Mouse (Mus musculus) testis, adult 2 months (tissue): Measurements from ENCODE around the gene Gm44579. TPM values are rescaled to one million over a fixed set of nuclear protein-coding genes. Genes with fewer than 3 reads are reported as not detected.

Source experiments
- H3K27ac ChIP-seq: fragments of 200-500 bp; 2 replicates; pipeline ENCODE4 v1.5.1; 2012; ENCODE audit warnings: low read depth, low read length; ENCODE audit not compliant: control insufficient read depth, insufficient read depth
- H3K27me3 ChIP-seq: fragments of 200-500 bp; 2 replicates; pipeline ENCODE4 v1.6.1; 2012; ENCODE audit warnings: mild to moderate bottlenecking, low read length, moderate library complexity; ENCODE audit not compliant: control insufficient read depth, insufficient read depth
- H3K36me3 ChIP-seq: fragments of 200-500 bp; 2 replicates; pipeline ENCODE4 v1.6.1; 2012; ENCODE audit warnings: mild to moderate bottlenecking, low read length; ENCODE audit not compliant: control insufficient read depth, insufficient read depth
- H3K4me1 ChIP-seq: fragments of 200-500 bp; 2 replicates; pipeline ENCODE4 v1.6.1; 2012; ENCODE audit warnings: low read length; ENCODE audit not compliant: control insufficient read depth, insufficient read depth
- H3K4me3 ChIP-seq: fragments of 200-500 bp; 2 replicates; pipeline ENCODE4 v1.5.1; 2012; ENCODE audit warnings: low read depth, mild to moderate bottlenecking, low read length, moderate library complexity, mixed read lengths; ENCODE audit not compliant: control insufficient read depth
- CTCF ChIP-seq: fragments of 200-500 bp; IDR thresholded peaks from 2 replicates; pipeline ENCODE4 v1.5.1; 2012; ENCODE audit warnings: low read depth, mild to moderate bottlenecking, inconsistent platforms, low read length, moderate library complexity; ENCODE audit not compliant: control insufficient read depth, insufficient read depth, insufficient replicate concordance
- POLR2A ChIP-seq: fragments of 200-500 bp; IDR thresholded peaks from 2 replicates; pipeline ENCODE4 v1.6.1; 2012; ENCODE audit warnings: low read depth, mild to moderate bottlenecking, inconsistent platforms, low read length, moderate library complexity; ENCODE audit not compliant: control insufficient read depth
- polyA plus RNA-seq: library from polyadenylated mRNA; depleted of rRNA; stranded (reverse); fragments of >200 nt; gene quantifications from 2 replicates; pipeline ENCODE4 v1.2.3, GENCODE M21; 2012

Gene Gm44579
- polyA plus RNA-seq, 1 experiment = not detected

DNA sequence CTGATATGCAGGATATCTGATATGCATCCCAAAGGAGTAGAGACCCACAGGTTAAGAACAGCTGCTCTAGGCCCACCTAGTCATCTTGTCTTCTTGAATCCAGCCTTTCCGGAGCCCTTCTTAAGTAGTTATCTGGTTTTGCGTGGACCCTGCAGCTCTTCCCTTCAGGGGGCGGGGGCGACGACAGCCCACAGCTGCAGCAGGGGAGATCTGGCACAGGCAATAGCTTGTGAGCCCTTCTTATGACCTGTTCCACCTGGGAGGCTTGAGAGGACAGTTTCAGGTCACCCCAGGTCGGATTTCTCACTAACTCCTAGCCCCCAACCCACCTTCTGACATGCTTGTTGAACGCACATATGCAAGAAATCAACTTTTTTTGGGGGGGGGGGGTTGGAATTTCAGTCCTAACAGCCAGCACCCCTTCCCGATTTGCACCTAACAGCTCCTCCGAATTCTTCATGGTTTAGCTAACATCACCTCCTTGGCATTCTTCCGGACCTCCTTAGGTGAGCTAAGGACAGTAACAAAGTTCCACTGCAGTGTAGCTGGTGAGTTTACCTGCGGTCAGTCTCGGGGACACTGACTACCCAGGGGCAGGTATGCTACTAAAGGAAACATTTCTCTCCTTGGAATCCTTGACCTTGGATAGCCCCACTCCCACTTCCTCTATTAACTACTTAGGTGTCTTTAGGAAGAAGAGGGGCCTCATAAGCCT is 38.8 kb downstream of the Gm44579 start:
- Histone ChIP-seq H3K4me1 (peaks cover 15% of the 10 kb centered on the region), H3K27ac (no peak overlapping the region), H3K36me3 (no peaks in the 10 kb centered on the region), H3K4me3 (no peak overlapping the region), H3K27me3 (no peaks in the 10 kb centered on the region; the same call in 1 of the 2 replicates)
- TF ChIP-seq POLR2A = no peak

DNA sequence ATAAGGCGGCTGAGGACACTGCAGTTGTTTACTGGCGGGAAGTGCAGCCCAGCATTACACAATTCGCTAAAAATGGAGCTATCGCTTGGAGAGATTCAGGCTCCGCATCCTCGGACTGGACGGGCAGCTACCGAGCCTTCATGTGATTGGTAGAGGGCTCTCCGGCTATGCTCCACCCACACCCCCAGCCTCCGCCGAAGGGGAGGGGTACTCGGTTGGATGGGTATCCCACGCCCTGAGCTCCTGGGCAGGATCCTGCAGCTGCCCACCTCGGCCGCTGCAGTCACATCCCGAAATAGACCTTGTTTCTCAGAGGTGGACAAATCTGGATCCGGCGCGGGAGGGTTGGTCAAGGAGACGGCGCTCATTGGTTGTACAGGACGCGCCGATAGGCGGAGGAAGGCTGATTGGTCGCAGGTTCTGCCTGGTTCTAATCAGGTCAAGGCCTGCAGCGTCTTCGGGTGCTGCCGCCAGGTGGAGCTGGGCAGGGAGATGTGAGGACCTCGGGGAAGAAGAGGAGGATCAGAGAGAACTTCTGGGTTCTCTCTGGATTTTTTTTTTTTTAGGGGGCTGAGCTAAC is 39.6 kb downstream of the Gm44579 start:
- Histone ChIP-seq H3K27me3 (no peaks in the 10 kb centered on the region; the same call in 1 of the 2 replicates), H3K27ac (peak overlapping the region; percentile 59), H3K4me1 (peaks cover 15% of the 10 kb centered on the region), H3K36me3 (no peaks in the 10 kb centered on the region), H3K4me3 (peak overlapping the region; percentile 81)
- no peak; the same call in 1 of the 2 replicates for TF ChIP-seq POLR2A
- peak; percentile 50; the same call in 1 of the 2 replicates for TF ChIP-seq CTCF

DNA sequence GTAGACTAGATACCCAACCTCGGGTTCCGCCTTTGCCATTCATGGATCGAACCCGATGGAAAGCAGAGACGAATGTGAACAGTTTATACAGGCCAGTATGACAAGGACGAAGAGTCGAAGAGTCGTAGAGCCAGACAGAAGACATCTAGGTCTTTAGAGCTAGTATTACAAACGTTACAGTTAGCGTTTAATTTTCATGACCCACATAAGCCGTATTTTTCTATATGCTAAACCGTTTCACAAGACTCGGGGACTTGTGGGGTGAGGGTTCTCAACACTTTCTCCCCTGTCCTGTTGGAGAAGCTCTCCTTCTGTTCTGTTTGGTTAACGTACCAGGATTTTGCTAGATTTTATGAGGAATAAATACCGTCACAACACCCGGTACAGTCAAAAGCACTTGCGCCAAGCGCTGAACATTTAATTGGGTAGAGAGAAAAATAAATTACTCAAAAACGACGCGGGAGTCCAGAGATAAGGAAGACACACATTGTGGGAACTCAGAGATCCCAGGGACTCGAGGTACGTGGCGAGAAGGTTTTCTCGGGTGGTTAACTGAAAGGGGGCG is 40.1 kb downstream of the Gm44579 start:
- Histone ChIP-seq H3K27me3 (no peaks in the 10 kb centered on the region; the same call in 1 of the 2 replicates), H3K4me1 (peaks cover 15% of the 10 kb centered on the region), H3K4me3 (peak overlapping the region; percentile 81), H3K27ac (peak overlapping the region; percentile 59), H3K36me3 (no peaks in the 10 kb centered on the region)
- TF ChIP-seq CTCF = no peak
- TF ChIP-seq POLR2A = no peak

DNA sequence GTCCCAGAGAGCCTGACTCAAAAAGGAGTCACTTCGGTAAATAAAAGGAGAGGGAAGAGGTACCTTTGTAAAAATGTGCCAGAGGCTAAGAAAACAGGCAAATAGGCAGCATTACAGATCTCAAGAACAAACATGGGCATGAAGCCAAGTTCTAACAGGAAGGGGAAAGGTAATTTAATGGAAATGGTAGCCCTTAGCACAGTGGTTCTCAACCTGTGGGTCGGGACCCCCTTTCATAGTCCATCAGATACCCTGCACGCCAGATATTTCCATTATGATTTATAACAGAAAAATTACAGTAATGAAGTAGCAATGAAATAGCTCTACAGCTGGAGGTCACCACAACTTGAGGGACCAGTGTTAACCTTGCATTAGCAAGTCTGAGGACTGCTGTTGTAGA is 43.5 kb downstream of the Gm44579 start:
- Histone ChIP-seq H3K27me3 (no peaks in the 10 kb centered on the region; the same call in 1 of the 2 replicates), H3K27ac (no peak overlapping the region)

DNA sequence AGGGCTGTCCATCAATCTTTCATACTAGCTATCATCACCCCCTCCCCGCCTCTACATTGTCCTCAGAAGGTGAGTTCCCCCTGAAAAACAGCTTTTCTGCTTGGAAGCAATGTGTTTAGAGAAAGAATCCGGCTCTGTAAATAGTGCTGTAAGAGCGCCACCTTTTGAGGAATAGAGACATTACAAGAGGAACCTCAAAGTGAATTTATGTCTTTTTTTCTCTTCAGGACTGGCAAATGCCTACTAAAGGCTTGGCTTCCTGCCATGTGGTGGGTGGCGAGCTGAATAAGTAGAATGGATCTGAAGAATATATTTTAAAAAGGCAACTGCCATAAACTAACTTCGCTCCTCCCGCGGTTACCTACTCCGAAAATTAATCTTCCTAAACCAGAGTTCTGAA is 47.0 kb downstream of the Gm44579 start:
- no peaks in the 10 kb centered on the region for H3K36me3 ChIP-seq
- no peak overlapping the region for H3K4me3 ChIP-seq
- H3K4me1 ChIP-seq = no peaks in the 10 kb centered on the region
- H3K27me3 ChIP-seq = no peaks in the 10 kb centered on the region
- TF ChIP-seq CTCF (no peak), POLR2A (no peak)
- no peak overlapping the region for H3K27ac ChIP-seq

More for the DNA sequence above, 43.5 kb downstream of the Gm44579 start:
- TF ChIP-seq CTCF (no peak), POLR2A (no peak)
- H3K4me1 ChIP-seq = peaks cover 14% of the 10 kb centered on the region
- no peaks in the 10 kb centered on the region for H3K36me3 ChIP-seq
- H3K4me3 ChIP-seq = no peak overlapping the region

DNA sequence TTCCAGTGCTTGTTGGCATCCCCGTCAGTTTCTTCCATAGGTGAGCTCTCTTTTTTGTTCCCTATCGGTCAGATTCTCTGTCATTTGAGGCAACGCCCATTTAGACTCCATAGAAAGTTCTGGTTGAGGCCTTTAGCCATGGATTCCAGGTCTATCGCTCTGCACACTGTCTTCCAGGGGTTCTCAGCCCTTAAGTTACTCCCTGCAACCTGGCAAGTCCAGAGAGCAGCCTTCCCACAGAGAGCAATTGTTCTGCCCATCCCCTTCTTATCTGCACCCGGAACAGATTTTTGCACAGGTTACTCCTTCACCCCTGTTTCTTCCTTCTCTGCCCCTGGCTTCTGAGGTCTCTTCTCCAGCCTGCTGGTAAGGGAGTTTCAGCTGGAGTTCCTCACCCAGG is 48.7 kb downstream of the Gm44579 start:
- H3K27me3 ChIP-seq = no peaks in the 10 kb centered on the region
- TF ChIP-seq CTCF = no peak
- no peak overlapping the region for H3K27ac ChIP-seq
- H3K36me3 ChIP-seq = no peaks in the 10 kb centered on the region
- peak overlapping the region; percentile 12 for H3K4me3 ChIP-seq
- peaks cover 2% of the 10 kb centered on the region; the same call in 1 of the 2 replicates for H3K4me1 ChIP-seq

DNA sequence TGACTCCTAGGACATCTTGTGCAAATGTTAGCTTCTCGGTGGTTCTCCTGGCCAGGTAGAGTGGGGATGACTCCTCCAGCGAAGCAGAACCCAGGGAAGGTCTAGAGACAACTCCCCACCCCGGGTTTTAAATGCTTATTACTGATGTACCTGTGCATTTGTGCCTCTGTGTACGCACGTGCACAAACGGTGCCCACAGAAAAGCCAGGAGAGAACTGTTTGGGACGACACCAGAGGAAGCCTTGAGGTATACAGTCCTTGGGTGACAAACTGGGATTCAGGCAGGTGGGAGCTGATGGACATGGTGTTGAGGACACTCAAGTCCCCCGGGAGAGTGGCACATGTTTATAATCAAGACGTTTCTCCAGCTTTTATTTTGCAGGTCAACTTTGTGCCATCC is 49.9 kb downstream of the Gm44579 start:
- peaks cover 2% of the 10 kb centered on the region; the same call in 1 of the 2 replicates for H3K4me1 ChIP-seq
- no peaks in the 10 kb centered on the region for H3K27me3 ChIP-seq
- H3K36me3 ChIP-seq = no peaks in the 10 kb centered on the region
- TF ChIP-seq CTCF = no peak
- no peak for TF ChIP-seq POLR2A
- peak overlapping the region; percentile 89 for H3K4me3 ChIP-seq
- H3K27ac ChIP-seq = no peak overlapping the region

DNA sequence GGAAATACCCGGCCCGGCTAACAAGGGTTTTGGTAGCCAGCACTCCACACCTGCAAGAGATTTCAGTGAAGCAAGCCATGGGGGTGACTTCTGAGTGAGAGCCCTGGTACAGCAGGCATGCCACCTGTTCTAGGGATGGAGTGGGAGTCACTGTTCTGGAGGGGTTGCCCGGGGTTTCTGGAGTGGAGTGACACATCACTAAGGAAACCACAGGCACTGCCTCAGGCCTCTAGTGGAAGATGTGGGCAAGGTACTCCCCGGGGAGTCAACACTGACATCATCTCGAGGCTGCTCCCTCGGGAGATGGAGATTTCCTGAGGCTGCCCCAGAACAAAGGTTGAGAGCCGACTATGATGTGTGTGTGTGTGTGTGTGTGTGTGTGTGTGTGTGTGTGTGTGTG is 50.4 kb downstream of the Gm44579 start:
- Histone ChIP-seq H3K4me3 (peak overlapping the region; percentile 89), H3K27me3 (no peaks in the 10 kb centered on the region), H3K36me3 (no peaks in the 10 kb centered on the region), H3K27ac (no peak overlapping the region), H3K4me1 (peaks cover 2% of the 10 kb centered on the region; the same call in 1 of the 2 replicates)
- TF ChIP-seq CTCF = no peak
- TF ChIP-seq POLR2A = no peak
